Mouse (Mus musculus): Measurements from ENCODE around the gene Tpp1. TPM values are rescaled to one million over a fixed set of nuclear protein-coding genes. Genes with fewer than 3 reads are reported as not detected.
"Not testable (repeated sequence)": the region's sequence is repeated elsewhere in the genome, so short reads cannot be mapped to it uniquely, and the experiment has no call there.

Gene Tpp1
- polyA plus RNA-seq, 2 experiments, result 34.1 to 55.2 TPM

DNA sequence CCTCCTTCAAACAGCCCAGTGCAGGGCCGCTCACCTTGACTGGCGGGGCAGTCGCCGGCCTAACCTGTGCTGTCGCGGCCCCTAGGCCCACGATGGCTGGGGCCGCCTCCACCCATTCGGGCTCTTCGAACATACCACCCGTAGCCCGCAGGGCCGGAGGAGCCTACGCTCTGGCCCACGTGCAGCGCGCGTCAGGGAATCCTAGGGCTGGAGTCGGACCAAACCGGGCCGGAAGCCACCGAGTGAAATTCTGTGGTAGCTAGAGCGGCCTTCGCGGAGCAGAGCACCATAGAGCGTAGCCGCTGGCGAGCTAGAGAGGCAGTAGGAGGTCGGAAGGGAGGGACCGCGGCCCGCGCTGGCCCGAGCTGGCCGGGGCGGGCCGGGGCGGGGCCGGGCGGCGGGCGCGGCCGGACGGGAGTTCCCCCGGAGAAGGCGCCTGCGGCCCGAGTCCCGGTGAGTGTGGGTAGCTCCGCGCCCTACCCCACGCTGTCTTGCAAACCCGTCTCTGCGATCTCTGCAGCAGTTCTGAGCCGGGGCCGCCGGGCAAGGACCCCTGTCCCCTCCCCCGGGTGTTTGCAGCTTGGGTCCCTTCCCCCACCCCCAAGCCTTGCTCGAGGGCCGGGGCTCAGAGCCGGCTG, 15.7 kb downstream of the Tpp1 start, which contains the start of gene Ilk:
Gene Ilk (plus strand): TSS at position 329 of the 638 bp plus-strand sequence.
- no peak for TF ChIP-seq EP300 (IDR thresholded peaks at IDR 0.05; ENCODE audit: low read depth)
- TF ChIP-seq CTCF (IDR thresholded peaks at IDR 0.05; ENCODE audit: low read depth), result no peak
- H3K4me3 ChIP-seq (ENCODE audit: insufficient read depth in 1 of 2, low read depth in 2 of 2, low read length in 2 of 2), result peak within 1 kb of the TSS; percentile 80 to 83
- H3K27me3 ChIP-seq (ENCODE audit: control insufficient read depth, insufficient read depth, low read length), result no peaks in the 10 kb centered on the region
- H3K9ac ChIP-seq (replicated peaks), result peak within 1 kb of the TSS; percentile 91
- ATAC-seq (ENCODE audit: insufficient read depth) (peak; percentile 99), DNase-seq (ENCODE audit: low read depth in 3 of 3, low spot score in 3 of 3) (peak; percentile 82 to 84 (median 83))
- peak within 1 kb of the TSS; percentile 81 for H3K4me2 ChIP-seq (ENCODE audit: low read depth)
- peak within 1 kb of the TSS; percentile 61 for H3K27ac ChIP-seq
- H3K4me1 ChIP-seq (replicated peaks; ENCODE audit: control insufficient read depth in 2 of 2, insufficient read depth in 2 of 2, low read length in 1 of 2), result peaks cover 22 to 29% of the 10 kb centered on the region in 2 experiments
- peaks cover 37% of the 10 kb centered on the region for H3K36me3 ChIP-seq (replicated peaks; ENCODE audit: control insufficient read depth, insufficient read depth, low read depth)
- no peaks in the 10 kb centered on the region for H3K9me3 ChIP-seq (ENCODE audit: control insufficient read depth, low read length)
- WGBS (ENCODE audit: insufficient replicate concordance), result under 1% methylated on average over 48 of the region's 62 CpGs

DNA sequence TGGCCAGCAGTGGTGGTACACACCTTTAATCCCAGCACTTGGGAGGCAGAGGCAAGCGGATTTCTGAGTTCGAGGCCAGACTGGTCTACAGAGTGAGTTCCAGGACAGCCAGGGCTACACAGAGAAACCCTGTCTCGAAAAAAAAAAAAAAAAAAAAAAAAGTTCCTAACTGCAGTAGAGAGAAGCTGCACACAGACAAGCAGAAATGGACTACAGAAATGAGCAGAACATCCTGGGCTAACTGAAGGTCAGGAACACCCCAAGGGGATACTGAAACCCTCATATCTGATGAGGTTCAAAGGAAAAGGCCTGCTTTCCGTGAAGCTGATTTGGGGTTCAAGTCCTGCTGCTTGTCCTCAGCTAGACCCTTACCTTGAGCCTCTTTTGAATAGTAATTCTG, 16.6 kb downstream of the Tpp1 start:
- 40% methylated on average over 4 of the region's 4 CpGs for WGBS (ENCODE audit: insufficient replicate concordance)
- Histone ChIP-seq H3K36me3 (replicated peaks; ENCODE audit: control insufficient read depth, insufficient read depth, low read depth) (peaks cover 30% of the 10 kb centered on the region), H3K4me2 (ENCODE audit: low read depth) (peak overlapping the region; percentile 81), H3K4me3 (ENCODE audit: insufficient read depth in 1 of 2, low read depth in 2 of 2, low read length in 2 of 2) (peak overlapping the region; percentile 80 to 83), H3K9ac (replicated peaks) (peak overlapping the region; percentile 73), H3K4me1 (replicated peaks; ENCODE audit: control insufficient read depth in 2 of 2, insufficient read depth in 2 of 2, low read length in 1 of 2) (peaks cover 22 to 29% of the 10 kb centered on the region in 2 experiments)
- not testable (repeated sequence) for ATAC-seq (ENCODE audit: insufficient read depth); H3K27ac ChIP-seq; H3K9me3 ChIP-seq (ENCODE audit: control insufficient read depth, low read length); DNase-seq (ENCODE audit: low read depth in 3 of 3, low spot score in 3 of 3); H3K27me3 ChIP-seq (ENCODE audit: control insufficient read depth, insufficient read depth, low read length)

DNA sequence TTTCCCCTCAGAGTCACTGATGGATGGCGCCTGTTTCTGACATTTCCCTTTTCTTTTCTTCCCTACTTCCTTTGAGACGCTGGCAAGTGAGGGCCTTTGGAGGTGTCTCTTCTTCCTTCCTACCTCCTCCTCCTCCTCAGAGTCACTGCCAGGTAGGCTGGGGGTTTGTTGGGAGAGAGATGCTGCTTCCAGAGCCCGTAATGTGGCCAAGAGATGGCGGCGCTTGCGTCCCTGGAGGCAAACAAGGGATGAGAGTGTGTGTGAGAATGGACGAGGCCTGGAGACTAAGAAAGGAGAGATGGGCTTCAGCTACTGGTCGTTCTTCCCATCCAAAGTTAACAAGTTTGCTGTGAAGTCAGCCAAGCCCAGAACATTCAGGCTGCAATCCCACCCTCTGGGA, 17.2 kb downstream of the Tpp1 start:
- ATAC-seq (ENCODE audit: insufficient read depth), result no peak
- no peak for DNase-seq (ENCODE audit: low read depth in 3 of 3, low spot score in 3 of 3)

DNA sequence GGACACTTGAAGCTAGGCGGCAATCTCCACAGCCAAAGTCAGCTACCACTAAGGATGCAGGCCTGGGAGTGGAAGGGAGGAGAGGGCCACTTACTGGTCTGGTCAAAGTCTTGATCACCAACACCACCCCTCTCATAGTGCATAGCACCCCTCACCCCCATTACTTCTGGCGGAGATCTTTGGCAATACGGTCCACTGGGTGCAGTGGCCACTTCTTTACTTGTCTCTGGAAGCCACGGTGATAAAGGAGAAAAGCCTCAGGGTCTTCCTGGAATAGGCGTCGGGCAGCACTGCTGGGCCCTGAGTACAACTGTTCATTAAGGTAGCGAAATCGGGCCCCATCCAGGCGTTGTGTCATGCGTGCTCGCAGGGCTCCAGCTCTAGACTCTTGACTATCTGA, 18.2 kb downstream of the Tpp1 start:
- Histone ChIP-seq H3K27ac (no peak overlapping the region), H3K36me3 (replicated peaks; ENCODE audit: control insufficient read depth, insufficient read depth, low read depth) (peaks cover 24% of the 10 kb centered on the region), H3K4me1 (replicated peaks; ENCODE audit: control insufficient read depth in 2 of 2, insufficient read depth in 2 of 2, low read length in 1 of 2) (peaks cover 12 to 19% of the 10 kb centered on the region in 2 experiments), H3K9me3 (ENCODE audit: control insufficient read depth, low read length) (no peaks in the 10 kb centered on the region), H3K4me3 (ENCODE audit: insufficient read depth in 1 of 2, low read depth in 2 of 2, low read length in 2 of 2) (no peak overlapping the region), H3K9ac (replicated peaks) (no peak overlapping the region), H3K27me3 (ENCODE audit: control insufficient read depth, insufficient read depth, low read length) (no peaks in the 10 kb centered on the region), H3K4me2 (ENCODE audit: low read depth) (no peak overlapping the region)
- ATAC-seq (ENCODE audit: insufficient read depth), result no peak
- TF ChIP-seq CTCF (IDR thresholded peaks at IDR 0.05; ENCODE audit: low read depth) (no peak), EP300 (IDR thresholded peaks at IDR 0.05; ENCODE audit: low read depth) (no peak)
- WGBS (ENCODE audit: insufficient replicate concordance), result 83% methylated on average over 11 of the region's 11 CpGs
- no peak for DNase-seq (ENCODE audit: low read depth in 3 of 3, low spot score in 3 of 3)

More for the DNA sequence above, 17.2 kb downstream of the Tpp1 start:
- Histone ChIP-seq H3K4me1 (replicated peaks; ENCODE audit: control insufficient read depth in 2 of 2, insufficient read depth in 2 of 2, low read length in 1 of 2) (peaks cover 22 to 28% of the 10 kb centered on the region in 2 experiments), H3K4me2 (ENCODE audit: low read depth) (peak overlapping the region; percentile 81; the same call in 1 of the 2 replicates), H3K9me3 (ENCODE audit: control insufficient read depth, low read length) (no peaks in the 10 kb centered on the region), H3K36me3 (replicated peaks; ENCODE audit: control insufficient read depth, insufficient read depth, low read depth) (peaks cover 24% of the 10 kb centered on the region), H3K4me3 (ENCODE audit: insufficient read depth in 1 of 2, low read depth in 2 of 2, low read length in 2 of 2) (0 out of 4 replicates have a peak overlapping the region, but pooled peaks of 1 of the 2 experiments have one; percentile 2), H3K27ac (no peak overlapping the region), H3K9ac (replicated peaks) (no peak overlapping the region), H3K27me3 (ENCODE audit: control insufficient read depth, insufficient read depth, low read length) (no peaks in the 10 kb centered on the region)
- TF ChIP-seq EP300 (IDR thresholded peaks at IDR 0.05; ENCODE audit: low read depth) (no peak), CTCF (IDR thresholded peaks at IDR 0.05; ENCODE audit: low read depth) (no peak)
- WGBS (ENCODE audit: insufficient replicate concordance), result 79% methylated on average over 8 of the region's 8 CpGs

DNA sequence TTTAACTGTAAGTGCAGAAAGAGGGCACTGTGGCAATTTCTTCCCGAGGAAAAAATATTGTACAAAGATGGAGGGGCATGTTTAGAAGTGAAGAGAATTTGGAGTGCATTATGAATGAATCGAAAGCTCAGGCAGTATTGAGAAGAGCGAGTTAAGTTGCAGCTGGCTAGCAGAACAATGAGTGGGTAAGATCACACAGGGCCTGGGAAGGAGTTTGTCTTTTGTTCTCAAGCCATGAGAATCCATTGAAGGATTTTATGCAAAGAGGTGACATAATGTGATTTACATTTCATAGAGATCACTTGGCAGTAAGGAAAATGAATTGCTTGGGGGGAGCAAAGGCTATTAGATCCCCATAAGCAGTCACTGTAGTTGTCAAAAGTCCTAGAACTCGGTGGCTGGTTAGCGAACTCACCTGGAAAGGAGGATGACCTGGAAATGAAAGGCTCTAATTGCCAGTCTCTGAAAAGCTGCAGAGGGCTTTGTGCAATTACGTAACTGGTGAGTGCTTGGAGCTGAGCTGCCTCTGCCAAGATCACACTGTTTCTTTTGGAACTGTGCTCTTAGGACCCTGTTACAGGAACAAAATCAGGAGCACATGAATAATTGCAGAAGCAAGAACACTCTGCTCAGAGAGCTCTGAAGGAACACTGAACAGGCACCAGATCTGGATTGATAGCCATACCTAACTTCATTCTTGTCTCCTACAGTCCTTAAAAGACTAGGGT, 23.2 kb downstream of the Tpp1 start:
- no peak for ATAC-seq (ENCODE audit: insufficient read depth)
- TF ChIP-seq EP300 (IDR thresholded peaks at IDR 0.05; ENCODE audit: low read depth) (no peak), CTCF (IDR thresholded peaks at IDR 0.05; ENCODE audit: low read depth) (no peak)
- H3K27me3 ChIP-seq (ENCODE audit: control insufficient read depth, insufficient read depth, low read length), result no peaks in the 10 kb centered on the region
- H3K4me1 ChIP-seq (replicated peaks; ENCODE audit: control insufficient read depth in 2 of 2, insufficient read depth in 2 of 2, low read length in 1 of 2), result no peaks in the 10 kb centered on the region
- no peak for DNase-seq (ENCODE audit: low read depth in 3 of 3, low spot score in 3 of 3)
- no peak overlapping the region for H3K4me3 ChIP-seq (ENCODE audit: insufficient read depth in 1 of 2, low read depth in 2 of 2, low read length in 2 of 2)
- H3K27ac ChIP-seq, result no peak overlapping the region
- H3K9me3 ChIP-seq (ENCODE audit: control insufficient read depth, low read length), result no peaks in the 10 kb centered on the region
- no peak overlapping the region for H3K9ac ChIP-seq (replicated peaks)
- peaks cover 16% of the 10 kb centered on the region for H3K36me3 ChIP-seq (replicated peaks; ENCODE audit: control insufficient read depth, insufficient read depth, low read depth)
- 69% methylated on average over 6 of the region's 6 CpGs for WGBS (ENCODE audit: insufficient replicate concordance)
- no peak overlapping the region for H3K4me2 ChIP-seq (ENCODE audit: low read depth)
